Mouse (Mus musculus): Measurements from ENCODE around the gene 1110065P20Rik. TPM values are rescaled to one million over a fixed set of nuclear protein-coding genes. Genes with fewer than 3 reads are reported as not detected.

The 1110065P20Rik gene
- polyA plus RNA-seq, 1 experiment = 91.4 TPM

DNA sequence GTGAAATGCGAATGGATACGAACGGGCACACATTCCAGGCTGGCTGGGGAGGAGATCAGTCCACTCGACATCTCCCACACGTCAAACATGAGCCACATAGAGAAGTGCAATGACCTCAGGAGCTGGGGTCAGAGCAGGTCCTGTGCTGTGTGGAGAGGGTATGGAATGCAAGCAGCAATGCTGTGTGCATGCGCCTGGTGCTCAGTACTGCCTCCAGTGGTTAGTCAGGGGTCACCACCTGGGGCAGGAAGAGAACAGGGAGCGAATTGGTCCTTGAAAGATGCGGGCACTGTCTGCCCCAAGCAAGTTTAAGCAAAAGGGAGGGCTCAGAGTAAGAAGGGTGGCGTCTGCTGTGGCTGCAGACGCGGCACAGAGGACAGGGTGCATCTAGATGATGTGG is 7.5 kb downstream of the 1110065P20Rik start:
- DNase-seq (ENCODE audit: extremely low spot score in 1 of 2, low spot score in 1 of 2) = peak in 1 of 2 experiments; percentile 39

DNA sequence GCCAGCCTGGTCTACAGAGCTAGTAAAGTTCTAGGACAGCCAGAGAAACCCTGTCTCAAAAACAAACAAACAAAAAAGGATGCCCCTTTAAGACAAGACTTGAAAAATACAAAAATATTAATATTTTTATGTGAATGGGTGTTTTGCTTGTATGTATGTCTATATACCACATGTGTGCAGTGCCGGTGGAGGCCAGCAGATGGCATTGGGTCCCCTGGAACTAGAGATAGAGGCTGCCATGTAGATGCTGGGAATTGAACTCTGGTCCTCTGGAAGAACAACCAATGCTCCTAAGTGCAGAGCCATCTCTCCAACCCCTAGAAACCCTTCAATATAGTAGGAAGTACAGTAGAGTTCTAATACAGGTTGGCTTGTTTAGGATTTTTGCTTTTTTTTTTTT is 10.0 kb downstream of the 1110065P20Rik start:
- DNase-seq (ENCODE audit: extremely low spot score in 1 of 2, low spot score in 1 of 2) = no peak

DNA sequence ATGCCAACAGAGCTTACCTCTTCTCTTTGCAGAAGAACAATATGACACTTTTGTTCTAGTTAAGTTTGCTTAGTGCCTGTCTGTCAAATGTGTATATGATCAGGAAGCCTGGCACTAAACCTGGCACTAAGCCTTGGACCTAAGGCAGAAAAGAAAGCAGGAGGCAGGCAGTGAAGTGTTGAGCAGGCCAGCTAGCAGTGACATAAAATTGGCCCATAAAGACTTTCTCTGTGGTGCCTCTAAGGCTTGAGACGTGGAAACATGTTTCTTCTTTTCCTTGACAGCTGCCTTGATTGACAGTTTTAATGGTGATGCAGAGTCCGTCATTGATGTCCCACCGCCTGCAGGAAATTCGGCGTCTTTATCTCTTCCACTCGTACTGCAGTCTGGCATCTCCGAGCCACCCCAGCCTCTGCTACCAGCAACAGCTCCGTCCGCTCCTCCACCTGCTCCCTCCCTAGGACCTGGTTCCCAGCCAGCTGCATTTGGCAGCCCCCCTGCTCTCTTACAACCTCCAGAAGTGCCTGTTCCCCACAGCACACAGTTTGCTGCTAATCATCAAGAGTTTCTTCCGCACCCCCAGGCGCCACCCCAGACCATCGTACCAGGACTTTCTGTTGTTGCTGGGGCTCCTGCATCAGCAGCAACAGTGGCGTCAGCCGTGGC is 12.8 kb downstream of the 1110065P20Rik start:
- no peak for DNase-seq (ENCODE audit: extremely low spot score in 1 of 2, low spot score in 1 of 2)

DNA sequence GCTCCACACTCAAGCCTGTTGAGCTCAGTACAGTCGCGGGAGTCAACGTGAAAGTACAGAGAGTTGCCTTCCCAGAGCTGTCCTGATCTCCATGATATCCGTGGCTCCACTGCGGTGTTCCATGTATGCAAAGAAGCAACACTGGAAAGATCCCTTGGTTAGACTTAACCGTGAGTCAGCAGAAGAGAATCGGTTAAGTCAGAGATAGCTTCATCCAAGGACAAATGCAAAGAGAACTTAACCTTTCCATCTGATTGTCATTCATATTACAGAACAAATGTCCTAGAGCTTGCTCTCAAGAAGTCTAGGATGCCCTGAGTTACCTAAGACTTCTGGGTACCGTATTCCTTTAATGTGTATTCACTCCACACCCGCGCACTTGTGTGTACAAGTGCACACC is 18.2 kb downstream of the 1110065P20Rik start:
- no peak for DNase-seq (ENCODE audit: extremely low spot score in 1 of 2, low spot score in 1 of 2)

DNA sequence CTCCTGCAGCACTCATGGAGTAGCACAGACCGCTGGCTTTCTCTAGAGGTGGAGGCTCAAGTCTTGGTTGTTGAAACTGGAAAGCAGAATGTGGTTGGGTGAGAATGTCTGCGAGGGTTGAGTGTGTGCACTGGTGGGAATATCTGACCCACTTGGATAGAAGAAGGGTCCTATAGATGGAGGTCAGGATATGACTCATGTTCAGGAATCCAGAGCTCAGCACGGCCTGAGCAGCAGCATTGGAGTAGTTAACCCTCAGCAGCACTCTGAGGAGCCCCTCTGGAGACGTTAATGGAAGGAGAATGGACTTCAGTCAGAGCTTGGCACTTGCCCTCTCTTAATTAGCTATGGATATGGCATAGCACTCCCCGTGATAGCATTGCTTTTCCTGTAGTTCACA is 21.3 kb downstream of the 1110065P20Rik start:
- no peak for DNase-seq (ENCODE audit: extremely low spot score in 1 of 2, low spot score in 1 of 2)

DNA sequence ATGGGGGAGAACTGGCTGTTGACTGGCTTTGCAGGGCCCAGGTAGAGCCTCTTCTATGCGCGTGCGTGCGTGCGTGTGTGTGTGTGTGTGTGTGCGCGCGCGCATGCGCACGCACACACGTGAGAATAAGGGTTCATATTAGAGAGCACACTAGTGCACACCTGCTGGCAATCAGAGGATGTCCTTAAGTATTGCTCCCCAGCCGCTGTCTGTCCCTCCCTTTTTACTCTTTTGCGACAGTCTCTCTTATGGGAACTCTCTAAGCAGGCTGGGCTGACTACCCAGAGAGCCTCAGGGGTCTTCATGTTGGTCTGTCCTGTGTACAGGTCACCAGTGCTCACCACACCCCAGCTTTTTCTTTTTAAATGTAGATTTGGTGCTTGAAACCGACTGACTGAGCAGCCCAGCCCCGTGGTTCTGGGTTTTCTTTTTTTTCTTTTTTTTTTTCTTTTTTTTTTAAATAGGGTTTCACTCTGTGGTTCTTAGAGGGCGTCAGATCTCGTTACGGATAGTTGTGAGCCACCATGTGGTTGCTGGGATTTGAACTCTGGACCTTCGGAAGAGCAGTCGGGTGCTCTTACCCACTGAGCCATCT is 25.5 kb downstream of the 1110065P20Rik start:
- DNase-seq (ENCODE audit: extremely low spot score in 1 of 2, low spot score in 1 of 2) = no peak

DNA sequence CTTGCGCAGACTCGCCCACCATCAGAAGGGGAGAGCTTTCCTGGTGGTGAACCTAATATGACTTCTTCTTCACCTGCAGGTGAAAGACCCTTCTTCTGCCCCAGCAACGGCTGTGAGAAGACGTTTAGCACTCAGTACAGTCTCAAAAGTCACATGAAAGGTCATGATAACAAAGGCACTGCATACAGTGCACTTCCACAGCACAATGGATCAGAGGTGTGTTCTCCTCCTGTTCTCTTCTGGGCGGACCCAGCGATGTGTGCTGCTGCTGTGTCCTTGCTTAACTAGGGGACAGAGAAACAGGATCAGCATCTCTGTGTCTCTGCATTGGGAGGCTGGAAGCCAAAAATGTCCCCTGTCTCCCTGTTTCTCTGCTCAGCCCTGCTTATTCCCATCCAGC is 26.0 kb downstream of the 1110065P20Rik start:
- DNase-seq (ENCODE audit: extremely low spot score in 1 of 2, low spot score in 1 of 2) = no peak

DNA sequence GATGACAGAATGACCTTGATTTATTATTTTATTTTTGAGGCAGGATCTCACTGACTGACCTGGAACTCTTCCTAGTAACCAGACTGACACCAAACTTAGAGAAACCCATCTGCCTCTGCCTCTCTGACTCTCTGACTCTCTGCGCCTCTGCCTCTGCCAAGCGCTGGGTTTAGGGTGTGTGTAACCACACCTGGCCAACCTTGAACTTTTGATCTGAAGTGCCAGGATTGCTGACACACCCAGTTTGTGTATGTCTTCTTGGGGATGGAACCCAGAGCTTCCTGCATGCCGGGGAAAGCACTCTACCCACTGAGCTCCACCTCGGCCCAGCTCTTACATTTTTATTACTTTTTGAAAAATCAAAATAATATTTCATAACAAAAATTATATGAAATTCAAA is 32.2 kb downstream of the 1110065P20Rik start:
- no peak for DNase-seq (ENCODE audit: extremely low spot score in 1 of 2, low spot score in 1 of 2)

DNA sequence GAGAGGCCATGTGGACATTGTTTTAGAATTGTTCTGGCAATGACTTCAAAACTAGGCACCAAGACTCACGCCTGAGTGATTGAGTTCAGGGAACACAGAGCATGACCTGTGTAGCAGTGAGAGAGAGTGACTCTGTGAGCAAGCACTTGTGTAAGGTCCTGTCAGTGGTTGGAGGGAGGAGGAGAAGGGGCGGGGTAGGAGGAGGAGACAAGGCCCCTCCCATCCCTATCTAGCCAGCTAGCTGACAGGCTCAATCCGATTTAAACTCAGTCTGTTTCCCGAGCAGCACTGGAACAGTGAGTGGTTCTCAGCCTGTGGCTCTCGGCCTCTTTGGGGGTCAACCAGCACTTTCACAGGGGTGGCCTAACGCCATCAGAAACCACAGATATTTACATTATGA is 33.2 kb downstream of the 1110065P20Rik start:
- no peak for DNase-seq (ENCODE audit: extremely low spot score in 1 of 2, low spot score in 1 of 2)

DNA sequence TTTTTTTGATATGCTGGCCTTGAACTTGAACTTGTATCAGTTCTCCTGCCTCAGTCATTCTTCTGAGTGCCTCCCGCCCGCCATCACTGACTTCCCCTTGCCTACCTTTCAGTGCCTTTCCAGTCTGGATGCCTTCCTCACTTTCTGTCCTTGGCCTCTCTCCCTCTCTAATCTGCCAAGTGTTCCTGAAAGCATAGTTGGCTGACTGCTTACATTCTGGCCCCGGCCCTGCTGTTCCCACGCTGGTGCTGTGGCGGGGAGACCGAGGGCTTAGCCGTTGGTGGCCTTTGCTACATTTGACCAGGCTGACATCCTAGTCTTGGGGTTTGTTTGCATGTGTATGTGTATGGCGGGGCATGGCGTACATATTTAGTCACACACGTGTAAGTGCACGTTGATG is 35.1 kb downstream of the 1110065P20Rik start:
- no peak for DNase-seq (ENCODE audit: extremely low spot score in 1 of 2, low spot score in 1 of 2)

DNA sequence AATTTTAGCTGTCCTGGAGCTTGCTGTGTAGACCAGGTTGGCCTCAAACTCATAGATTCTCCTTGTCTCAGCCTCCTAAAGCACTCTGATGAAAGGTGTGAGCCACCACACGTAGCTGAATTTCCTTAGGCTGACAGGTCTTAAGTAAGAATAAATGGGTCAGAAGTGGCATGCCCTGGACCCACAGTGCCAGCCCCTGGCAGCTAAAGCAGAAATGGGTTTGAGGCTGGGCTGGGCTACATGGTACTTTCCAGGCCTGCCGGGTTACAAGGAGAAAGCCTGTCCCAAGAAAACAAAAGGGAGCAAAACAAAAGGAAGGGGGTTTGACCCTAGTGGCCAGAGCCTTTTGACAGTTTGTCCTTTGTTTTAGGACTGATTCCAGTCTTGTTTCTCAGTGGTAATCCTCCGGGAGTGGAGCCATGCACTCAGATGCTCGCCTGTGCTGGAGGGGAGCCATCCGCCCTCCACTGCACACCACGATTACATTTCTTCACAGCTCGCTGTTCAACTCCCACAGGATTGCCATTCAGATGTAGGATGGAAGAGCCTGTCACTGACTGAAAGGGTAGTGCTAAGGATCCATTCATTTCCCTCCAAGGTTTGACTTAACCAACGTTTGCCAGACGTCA is 39.5 kb downstream of the 1110065P20Rik start:
- peak; percentile 41 to 78 for DNase-seq (ENCODE audit: extremely low spot score in 1 of 2, low spot score in 1 of 2)

DNA sequence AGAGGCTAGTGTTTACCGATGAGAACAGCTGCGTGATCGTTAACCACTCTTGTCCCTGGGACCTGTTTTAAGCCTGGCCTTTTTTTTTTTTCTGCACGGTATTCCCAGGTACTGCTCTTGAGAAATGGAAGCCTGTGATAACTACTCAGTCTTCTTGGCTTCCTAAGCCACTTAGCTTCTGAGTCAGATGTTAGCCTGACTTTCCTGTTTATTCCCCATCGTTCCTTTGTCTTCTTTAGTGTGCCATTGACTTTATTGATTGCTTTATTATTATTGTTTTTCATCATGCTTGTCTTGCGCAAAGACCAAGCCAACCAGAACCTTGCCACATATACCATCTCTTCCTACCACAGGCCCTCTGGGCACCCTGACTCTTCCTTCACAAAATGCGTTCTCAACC is 40.9 kb downstream of the 1110065P20Rik start:
- DNase-seq (ENCODE audit: extremely low spot score in 1 of 2, low spot score in 1 of 2) = no peak

DNA sequence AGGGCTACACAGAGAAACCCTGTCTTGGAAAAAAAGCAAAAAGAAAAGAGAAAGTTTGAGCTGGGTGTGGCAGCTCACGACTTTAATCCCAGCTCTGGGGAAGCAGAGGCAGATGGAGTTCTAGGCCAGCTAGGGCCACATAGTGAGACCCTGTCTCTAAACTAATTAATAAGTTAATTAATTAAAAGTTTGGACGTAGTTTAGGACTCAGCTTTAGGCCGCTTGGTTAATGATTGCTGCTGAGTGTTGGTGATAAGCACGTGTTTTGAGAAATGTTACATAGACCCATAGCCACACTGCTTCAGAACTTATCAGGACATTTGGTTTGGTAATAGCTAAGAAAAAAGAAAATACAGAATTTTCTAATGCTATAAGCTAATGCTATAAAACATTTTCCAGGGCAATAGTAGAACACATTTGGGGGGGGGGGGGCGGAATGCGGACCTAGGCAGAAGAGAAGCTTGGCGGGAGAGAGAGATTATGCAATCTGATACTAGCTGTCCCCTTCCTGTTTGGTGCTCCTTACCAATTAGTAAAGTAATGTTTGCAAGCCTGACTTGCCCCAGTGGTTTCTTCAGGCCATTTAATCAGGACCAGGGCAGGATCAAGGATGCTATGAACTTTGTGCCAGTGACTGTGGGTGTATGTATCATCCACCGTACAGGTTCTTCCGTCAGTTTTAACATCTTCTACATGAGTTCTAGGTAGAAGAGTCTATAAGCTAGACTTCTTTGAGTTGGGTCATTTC is 41.7 kb downstream of the 1110065P20Rik start:
- no peak for DNase-seq (ENCODE audit: extremely low spot score in 1 of 2, low spot score in 1 of 2)

DNA sequence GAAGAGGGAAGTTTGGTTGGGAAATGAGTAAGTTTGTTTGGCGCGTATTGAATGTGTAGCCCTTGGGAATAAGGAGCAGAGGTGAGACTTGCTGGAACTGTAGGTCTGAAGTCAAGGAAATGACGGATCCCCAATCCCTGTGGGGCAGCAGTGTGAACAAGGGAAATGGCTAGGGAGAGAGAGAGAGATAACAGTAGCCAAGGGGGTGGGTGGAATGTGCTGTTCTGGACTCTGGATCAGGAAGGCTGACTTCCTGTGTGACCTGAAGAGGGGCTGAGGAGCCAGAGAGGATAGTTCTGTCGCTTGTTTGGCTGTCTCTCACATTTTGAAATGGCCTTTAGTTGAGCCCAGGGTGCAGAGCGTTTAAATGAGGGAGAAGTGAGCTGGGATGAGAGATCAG is 42.5 kb downstream of the 1110065P20Rik start:
- DNase-seq (ENCODE audit: extremely low spot score in 1 of 2, low spot score in 1 of 2) = no peak

DNA sequence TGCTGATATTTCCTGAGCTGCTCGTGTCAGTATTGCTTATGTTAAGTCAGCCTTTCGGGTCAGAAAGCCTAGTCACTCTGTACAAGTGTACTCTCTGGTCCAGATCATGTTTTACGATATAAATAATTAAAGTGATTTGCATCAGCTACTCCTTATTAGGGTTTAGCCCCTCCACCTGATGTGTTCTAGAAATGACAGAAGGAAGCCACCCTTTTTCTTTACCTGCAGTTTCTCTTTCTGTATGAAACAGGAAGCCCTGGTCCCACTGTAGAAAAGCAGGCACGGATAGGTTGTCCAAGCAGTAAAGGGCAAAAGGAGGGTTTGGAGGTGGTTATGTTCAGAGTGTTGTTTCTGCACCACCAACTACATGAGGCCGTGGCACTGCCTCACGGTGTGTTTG is 47.6 kb downstream of the 1110065P20Rik start:
- no peak for DNase-seq (ENCODE audit: extremely low spot score in 1 of 2, low spot score in 1 of 2)

DNA sequence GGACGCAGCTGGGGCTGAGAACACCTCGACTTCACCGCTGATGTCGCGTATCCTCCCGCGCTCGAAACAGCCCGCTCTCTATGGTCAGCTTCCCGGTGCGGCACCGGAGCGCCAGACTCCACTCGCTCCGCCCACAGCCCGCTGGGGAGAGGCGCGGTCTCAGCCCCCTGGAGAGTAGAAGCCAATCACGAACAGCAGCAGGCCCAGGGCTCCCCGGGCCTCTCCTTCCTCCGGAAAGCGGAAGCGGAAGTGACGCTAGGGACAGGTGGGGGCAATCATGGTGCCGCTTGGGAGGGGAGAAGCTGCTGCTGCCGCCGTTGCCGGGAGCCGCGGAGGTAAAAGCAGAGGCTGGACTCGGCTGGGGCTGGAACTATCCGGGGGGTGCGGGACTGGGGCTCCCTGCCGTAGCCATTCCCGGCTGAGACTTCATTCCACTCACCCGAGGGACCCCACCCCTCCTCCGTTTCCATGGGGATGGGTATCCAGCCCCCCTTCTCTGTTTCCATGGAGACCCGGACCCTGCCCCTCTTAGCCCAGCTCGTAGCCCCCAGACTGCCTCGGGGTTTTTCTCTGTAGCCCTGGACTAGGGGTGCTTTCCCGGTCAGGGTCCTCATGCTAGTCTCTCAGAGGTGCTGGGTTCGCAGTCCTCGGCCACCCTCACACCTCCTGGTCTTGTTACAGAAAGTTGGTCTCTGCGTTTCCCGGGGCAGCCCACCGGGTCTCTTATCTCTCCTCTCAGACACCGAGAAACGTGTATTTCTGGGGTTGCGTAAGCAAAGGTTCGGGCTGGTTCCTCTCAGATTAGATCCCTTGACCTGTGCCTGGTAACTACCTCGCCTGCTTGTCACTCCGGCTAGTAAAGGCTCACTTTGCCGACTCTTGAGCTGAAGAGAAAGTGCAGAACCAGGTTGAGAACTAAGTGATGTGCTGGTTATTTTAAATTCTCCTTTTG is 48.4 kb downstream of the 1110065P20Rik start:
- peak; percentile 94 to 96 for DNase-seq (ENCODE audit: extremely low spot score in 1 of 2, low spot score in 1 of 2)

DNA sequence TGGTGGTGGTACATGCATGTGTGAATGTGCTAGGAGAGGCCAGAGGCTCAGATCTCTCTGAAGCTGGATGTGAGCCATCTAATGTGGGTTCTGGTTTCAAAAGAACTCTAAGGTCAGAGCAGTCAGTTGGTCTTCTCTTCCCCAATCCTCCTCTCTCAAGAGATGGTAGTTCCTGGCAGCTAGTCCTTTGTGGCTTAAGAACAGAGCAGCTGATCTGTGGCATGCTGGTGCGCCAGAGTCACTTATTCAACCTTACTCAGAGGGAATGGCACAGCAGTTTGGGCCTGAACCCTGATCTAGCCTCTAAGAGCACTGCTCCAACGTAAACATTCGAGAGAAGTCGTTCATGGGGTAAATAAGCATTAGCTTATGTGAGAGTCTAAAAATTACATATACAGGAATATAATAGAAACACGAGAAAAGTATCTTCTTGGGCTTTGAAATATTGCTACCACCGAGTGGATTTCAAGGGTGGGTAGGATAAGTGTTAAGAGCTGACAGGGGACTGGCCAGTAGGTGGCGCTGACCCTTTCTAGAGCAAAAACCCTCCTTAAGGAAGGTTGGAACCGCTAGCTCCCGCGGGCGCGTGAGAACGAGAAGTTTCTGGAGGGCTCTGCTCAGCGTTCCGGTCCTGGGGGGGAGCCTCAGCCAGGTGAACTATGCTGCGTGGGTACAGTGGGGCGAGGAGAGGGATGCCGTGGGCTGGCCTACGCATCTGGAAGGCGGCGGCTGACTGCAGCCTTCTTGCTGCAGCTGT is 49.3 kb downstream of the 1110065P20Rik start, which contains the start of gene Mtf1:
Gene Mtf1, plus strand, starts transcription at position 553 of the 757 bp plus-strand sequence.
- peak; percentile 70 to 94 for DNase-seq (ENCODE audit: extremely low spot score in 1 of 2, low spot score in 1 of 2)
